Mouse (Mus musculus): ENCODE results near the gene Zmiz1. TPM values are rescaled to one million over a fixed set of nuclear protein-coding genes. Genes with fewer than 3 reads are reported as not detected.

Gene Zmiz1
- polyA plus RNA-seq, 1 experiment from 2014 or later = 12.4 TPM

DNA sequence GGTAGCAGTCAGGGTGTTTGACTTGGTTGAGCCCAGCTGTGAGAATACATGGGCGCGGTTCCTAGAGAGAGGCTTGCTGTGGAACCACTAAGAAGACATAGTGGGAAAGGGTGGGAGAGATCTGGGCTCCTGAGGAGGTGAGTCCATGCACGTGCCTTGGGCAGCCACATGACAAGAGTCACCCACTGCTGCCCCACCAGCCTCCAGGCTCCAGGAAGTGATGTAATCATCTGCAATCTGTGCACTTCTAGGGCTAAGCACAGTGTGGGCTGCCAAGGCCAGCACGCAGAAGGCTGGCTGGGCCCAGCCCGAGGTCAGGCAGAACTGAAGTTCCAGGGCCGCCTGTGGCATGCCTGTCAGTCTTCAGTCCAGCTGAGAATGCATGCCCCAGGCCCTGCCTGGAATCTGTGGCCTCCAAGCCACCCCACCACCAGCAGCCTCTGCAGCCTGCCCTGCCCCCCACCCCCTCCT is 46.3 kb downstream of the Zmiz1 start:
- H3K9me3 ChIP-seq (ENCODE audit: control insufficient read depth) = no peaks in the 10 kb centered on the region
- 37% methylated on average over 6 of the region's 6 CpGs for WGBS
- H3K9ac ChIP-seq (ENCODE audit: low read depth, low read length) = no peak overlapping the region

DNA sequence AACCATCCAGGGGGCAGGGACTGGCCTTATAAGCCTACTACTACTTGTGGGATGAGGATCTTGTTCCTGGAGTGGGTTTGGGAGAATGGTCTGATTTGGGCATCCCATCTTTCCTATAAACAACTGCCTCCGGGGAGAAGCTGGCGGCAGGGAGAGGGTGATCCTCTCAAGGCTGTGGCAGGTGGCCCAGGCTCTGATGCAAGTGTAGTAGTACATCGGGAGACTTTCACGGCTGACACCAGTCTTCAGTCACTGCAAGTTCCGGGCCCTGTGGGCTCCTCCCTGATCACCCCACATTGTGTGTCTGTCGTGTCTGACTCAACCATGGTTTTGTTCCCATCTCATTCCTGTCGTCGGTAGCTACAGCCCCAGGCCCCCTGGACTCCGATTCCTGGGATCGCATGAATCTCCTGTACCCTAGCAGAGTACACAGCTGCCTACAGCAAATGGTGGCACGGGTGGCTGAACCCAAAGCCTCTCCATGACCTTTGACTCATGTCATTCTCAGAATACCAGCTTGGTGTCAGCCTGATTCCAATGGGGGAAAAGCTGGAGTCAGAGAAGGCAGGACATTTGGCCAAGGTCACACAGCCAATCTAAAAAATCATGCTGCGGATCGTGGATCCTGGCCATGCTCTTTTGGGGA is 49.2 kb downstream of the Zmiz1 start:
- WGBS = 59% methylated on average over 13 of the region's 13 CpGs
- Histone ChIP-seq H3K9me3 (ENCODE audit: control insufficient read depth) (no peaks in the 10 kb centered on the region), H3K36me3 (ENCODE audit: control insufficient read depth, insufficient read depth) (peaks cover 26% of the 10 kb centered on the region), H3K4me3 (ENCODE audit: low read depth, low read length) (no peak overlapping the region), H3K27me3 (replicated peaks; ENCODE audit: control insufficient read depth, insufficient read depth, low read length) (no peaks in the 10 kb centered on the region), H3K4me2 (replicated peaks; ENCODE audit: low read depth) (no peak overlapping the region), H3K9ac (ENCODE audit: low read depth, low read length) (no peak overlapping the region), H3K27ac (ENCODE audit: low read depth, low read length) (peak overlapping the region; percentile 60), H3K4me1 (replicated peaks; ENCODE audit: control insufficient read depth, insufficient read depth, low read length) (peaks cover 21% of the 10 kb centered on the region)
- ATAC-seq = no peak
- TF ChIP-seq CTCF (IDR thresholded peaks at IDR 0.05; ENCODE audit: low read depth) = no peak

More for the DNA sequence above, 46.3 kb downstream of the Zmiz1 start:
- no peak for TF ChIP-seq CTCF (IDR thresholded peaks at IDR 0.05; ENCODE audit: low read depth)
- Histone ChIP-seq H3K27me3 (replicated peaks; ENCODE audit: control insufficient read depth, insufficient read depth, low read length) (no peaks in the 10 kb centered on the region), H3K4me3 (ENCODE audit: low read depth, low read length) (no peak overlapping the region), H3K27ac (ENCODE audit: low read depth, low read length) (peak overlapping the region; percentile 37; the same call in 1 of the 2 replicates), H3K4me2 (replicated peaks; ENCODE audit: low read depth) (no peak overlapping the region), H3K4me1 (replicated peaks; ENCODE audit: control insufficient read depth, insufficient read depth, low read length) (peaks cover 16% of the 10 kb centered on the region), H3K36me3 (ENCODE audit: control insufficient read depth, insufficient read depth) (peaks cover 26% of the 10 kb centered on the region)
- peak; percentile 28; the same call in 1 of the 2 replicates for ATAC-seq

DNA sequence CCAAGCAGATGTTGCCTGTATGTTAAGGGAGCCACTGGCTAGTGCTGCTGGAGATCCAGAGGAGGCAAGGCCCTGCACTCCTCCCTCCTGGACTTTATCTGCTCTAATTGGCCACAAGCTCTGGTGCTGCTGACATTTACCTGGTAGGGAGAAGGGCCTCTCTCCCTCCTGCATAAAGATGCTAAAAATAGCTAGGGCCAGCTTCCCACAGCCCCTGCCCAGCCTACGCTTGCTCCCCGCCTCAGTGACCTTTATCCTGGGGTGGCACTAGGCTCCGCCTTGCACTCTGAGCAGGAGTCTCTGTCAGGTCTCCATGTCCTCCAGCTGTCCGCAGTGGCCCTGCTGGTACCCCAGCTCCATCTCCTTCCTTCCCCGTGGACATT is 49.8 kb downstream of the Zmiz1 start:
- peaks cover 21% of the 10 kb centered on the region for H3K4me1 ChIP-seq (replicated peaks; ENCODE audit: control insufficient read depth, insufficient read depth, low read length)
- TF ChIP-seq CTCF (IDR thresholded peaks at IDR 0.05; ENCODE audit: low read depth) = no peak
- no peaks in the 10 kb centered on the region for H3K27me3 ChIP-seq (replicated peaks; ENCODE audit: control insufficient read depth, insufficient read depth, low read length)
- H3K4me3 ChIP-seq (ENCODE audit: low read depth, low read length) = no peak overlapping the region
- peak overlapping the region; percentile 60; the same call in 1 of the 2 replicates for H3K27ac ChIP-seq (ENCODE audit: low read depth, low read length)
- no peaks in the 10 kb centered on the region for H3K9me3 ChIP-seq (ENCODE audit: control insufficient read depth)
- no peak overlapping the region for H3K9ac ChIP-seq (ENCODE audit: low read depth, low read length)
- peaks cover 21% of the 10 kb centered on the region; the same call in 1 of the 2 replicates for H3K36me3 ChIP-seq (ENCODE audit: control insufficient read depth, insufficient read depth)
- no peak overlapping the region for H3K4me2 ChIP-seq (replicated peaks; ENCODE audit: low read depth)
- ATAC-seq = peak; percentile 60
- 51% methylated on average over 5 of the region's 5 CpGs for WGBS

DNA sequence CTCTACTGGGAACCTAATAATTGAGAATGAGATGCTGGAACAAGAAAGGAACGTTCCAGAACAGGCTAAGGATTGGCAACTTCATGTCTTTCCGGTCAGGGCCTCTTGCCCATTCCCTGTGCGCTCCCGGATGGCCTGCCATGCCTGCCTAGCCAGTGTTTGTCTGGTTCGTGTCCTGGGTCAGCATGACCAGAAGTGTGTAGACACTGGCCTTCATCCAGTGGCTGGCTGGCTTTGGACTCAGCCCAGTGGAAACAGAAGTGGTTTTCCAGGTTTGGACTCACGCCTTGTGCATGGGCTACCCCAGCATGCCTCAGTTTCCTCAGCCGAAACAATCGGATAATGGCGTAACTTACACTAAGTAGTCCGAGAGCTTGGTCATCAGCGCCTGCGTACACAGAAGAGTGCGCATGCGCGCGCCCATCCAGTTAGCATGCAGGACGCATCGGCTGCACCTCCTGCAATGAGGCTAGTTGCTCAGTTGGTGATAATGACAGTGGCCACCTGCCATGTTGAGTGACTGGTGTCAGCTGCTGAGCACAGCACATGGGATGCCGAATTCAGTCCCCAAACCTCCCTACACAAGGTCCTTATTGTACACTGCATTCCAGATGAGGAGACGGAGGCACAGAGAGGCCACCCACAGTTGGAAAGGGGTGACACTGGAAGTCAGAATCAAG is 50.6 kb downstream of the Zmiz1 start:
- H3K9ac ChIP-seq (ENCODE audit: low read depth, low read length) = no peak overlapping the region
- no peak overlapping the region for H3K4me3 ChIP-seq (ENCODE audit: low read depth, low read length)
- ATAC-seq = no peak
- 91% methylated on average over 20 of the region's 20 CpGs for WGBS
- peaks cover 12% of the 10 kb centered on the region; the same call in 1 of the 2 replicates for H3K36me3 ChIP-seq (ENCODE audit: control insufficient read depth, insufficient read depth)
- H3K4me1 ChIP-seq (replicated peaks; ENCODE audit: control insufficient read depth, insufficient read depth, low read length) = peaks cover 21% of the 10 kb centered on the region
- H3K9me3 ChIP-seq (ENCODE audit: control insufficient read depth) = no peaks in the 10 kb centered on the region
- no peak overlapping the region for H3K4me2 ChIP-seq (replicated peaks; ENCODE audit: low read depth)
- TF ChIP-seq CTCF (IDR thresholded peaks at IDR 0.05; ENCODE audit: low read depth) = no peak
- no peaks in the 10 kb centered on the region for H3K27me3 ChIP-seq (replicated peaks; ENCODE audit: control insufficient read depth, insufficient read depth, low read length)
- peak overlapping the region; percentile 21; the same call in 1 of the 2 replicates for H3K27ac ChIP-seq (ENCODE audit: low read depth, low read length)

DNA sequence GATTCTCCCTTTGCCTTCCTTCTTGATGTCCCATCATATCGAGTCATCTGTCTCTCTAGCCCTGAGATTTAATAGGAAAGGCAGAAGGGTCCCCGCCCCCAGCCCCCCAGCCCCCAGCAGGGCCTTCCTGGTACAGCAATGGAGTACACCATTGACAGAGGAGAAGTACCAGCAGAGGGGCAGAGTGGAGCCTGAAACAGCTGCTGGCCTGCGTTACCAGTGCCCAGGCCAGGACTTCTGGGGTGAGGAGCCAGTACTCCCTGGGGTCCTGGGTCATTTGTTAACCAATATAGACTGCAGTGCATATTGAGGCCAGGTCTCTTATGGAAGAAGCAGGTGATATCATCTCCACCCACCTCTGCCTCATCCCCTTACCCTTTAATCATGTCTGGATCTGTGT is 51.4 kb downstream of the Zmiz1 start:
- peaks cover 21% of the 10 kb centered on the region for H3K4me1 ChIP-seq (replicated peaks; ENCODE audit: control insufficient read depth, insufficient read depth, low read length)
- ATAC-seq = no peak
- H3K4me2 ChIP-seq (replicated peaks; ENCODE audit: low read depth) = no peak overlapping the region
- H3K4me3 ChIP-seq (ENCODE audit: low read depth, low read length) = no peak overlapping the region
- H3K36me3 ChIP-seq (ENCODE audit: control insufficient read depth, insufficient read depth) = peaks cover 8% of the 10 kb centered on the region; the same call in 1 of the 2 replicates
- no peaks in the 10 kb centered on the region for H3K27me3 ChIP-seq (replicated peaks; ENCODE audit: control insufficient read depth, insufficient read depth, low read length)
- TF ChIP-seq CTCF (IDR thresholded peaks at IDR 0.05; ENCODE audit: low read depth) = no peak
- no peaks in the 10 kb centered on the region for H3K9me3 ChIP-seq (ENCODE audit: control insufficient read depth)
- no peak overlapping the region for H3K27ac ChIP-seq (ENCODE audit: low read depth, low read length)
- H3K9ac ChIP-seq (ENCODE audit: low read depth, low read length) = no peak overlapping the region
- 64% methylated on average over 3 of the region's 3 CpGs for WGBS

DNA sequence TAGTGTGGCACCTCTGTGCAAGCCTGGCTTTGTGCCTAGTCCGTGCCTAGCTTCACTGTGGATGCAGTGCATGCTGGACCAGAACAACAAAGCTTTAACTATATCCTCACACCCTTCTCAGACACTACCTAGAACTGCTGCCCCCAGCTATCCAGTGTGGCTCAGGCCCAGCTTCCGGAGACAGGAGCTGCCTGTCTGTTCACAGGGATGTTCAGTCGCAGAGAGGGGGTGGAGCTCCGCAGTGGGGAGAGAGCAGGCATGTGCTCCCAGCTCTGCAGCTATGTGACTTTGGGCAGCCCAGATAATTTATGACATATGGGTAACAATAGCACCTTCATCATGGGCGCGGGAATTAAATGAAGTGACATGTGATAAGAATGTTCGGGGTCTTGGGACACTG is 52.0 kb downstream of the Zmiz1 start:
- Histone ChIP-seq H3K9me3 (ENCODE audit: control insufficient read depth) (no peaks in the 10 kb centered on the region), H3K4me3 (ENCODE audit: low read depth, low read length) (no peak overlapping the region), H3K27me3 (replicated peaks; ENCODE audit: control insufficient read depth, insufficient read depth, low read length) (no peaks in the 10 kb centered on the region), H3K4me2 (replicated peaks; ENCODE audit: low read depth) (no peak overlapping the region), H3K36me3 (ENCODE audit: control insufficient read depth, insufficient read depth) (peaks cover 8% of the 10 kb centered on the region; the same call in 1 of the 2 replicates), H3K9ac (ENCODE audit: low read depth, low read length) (no peak overlapping the region), H3K27ac (ENCODE audit: low read depth, low read length) (no peak overlapping the region), H3K4me1 (replicated peaks; ENCODE audit: control insufficient read depth, insufficient read depth, low read length) (peaks cover 22% of the 10 kb centered on the region)
- no peak for ATAC-seq
- TF ChIP-seq CTCF (IDR thresholded peaks at IDR 0.05; ENCODE audit: low read depth) = no peak
- WGBS = 37% methylated on average over 7 of the region's 7 CpGs

Data from intestine, postnatal 0 days (tissue).